Mouse (Mus musculus): ENCODE measurements around the gene Gm10778. TPM values are rescaled to one million over a fixed set of nuclear protein-coding genes. Genes with fewer than 3 reads are reported as not detected.
A peak's percentile ranks its signal among the peaks of the same experiment; 100 is the strongest.
"Not testable (repeated sequence)": the region's sequence is repeated elsewhere in the genome, so short reads cannot be mapped to it uniquely, and the experiment has no call there.

The Gm10778 gene
- polyA plus RNA-seq (2012; ENCODE audit: insufficient read depth, low replicate concordance), result 0.19 TPM in 1 of 2 replicates, not detected in the other

DNA sequence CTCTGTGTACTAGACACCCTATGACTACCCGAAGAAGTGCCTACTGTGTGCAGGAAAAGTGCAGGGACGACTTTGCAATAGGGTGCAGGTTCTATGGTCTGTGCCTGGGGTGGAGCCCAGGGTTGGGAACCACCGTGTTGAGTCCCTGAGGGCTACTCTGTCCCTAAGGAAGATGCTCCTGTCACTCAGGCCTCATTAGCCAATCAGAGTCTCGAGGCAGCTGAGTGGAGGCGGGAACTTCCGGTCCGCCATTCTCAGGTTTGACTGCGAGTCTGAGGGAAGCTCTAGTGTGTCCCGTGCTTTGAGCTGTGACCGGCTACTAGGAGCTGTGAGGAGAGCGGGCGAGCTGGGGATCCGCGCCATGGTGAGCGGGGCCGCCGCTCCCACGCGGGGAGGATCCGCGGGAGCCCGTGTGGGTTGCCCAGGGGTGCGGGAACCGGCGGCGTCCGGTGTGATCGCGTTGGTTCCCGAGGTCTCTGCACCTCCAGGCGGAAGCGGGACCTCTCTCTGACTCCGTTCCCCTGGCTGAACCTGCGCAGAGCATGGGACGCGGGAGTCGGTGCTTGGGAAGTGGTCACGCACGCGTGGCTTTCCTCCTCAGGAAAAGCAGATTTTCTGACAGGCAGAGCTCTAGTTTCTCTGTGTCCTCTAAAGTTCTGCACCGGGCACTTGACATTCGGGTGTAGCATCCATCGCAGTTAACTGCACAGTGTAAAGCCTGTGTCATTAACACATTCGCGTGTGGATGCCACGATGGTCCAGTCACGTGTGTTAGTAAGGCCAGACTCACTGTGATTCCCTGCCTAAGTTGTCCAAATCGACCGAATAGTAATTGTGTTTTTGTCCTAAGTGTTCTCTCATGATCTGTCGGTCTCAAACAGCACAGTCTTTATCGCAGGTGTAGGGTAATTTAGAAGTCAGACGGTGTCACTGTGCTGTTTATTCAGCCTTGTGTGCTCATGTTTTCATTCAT, at the start of gene Gm10778:
Gene Gm10778 (plus strand): TSS at position 257 of the 973 bp plus-strand sequence.
- H3K4me1 ChIP-seq, result peaks cover 49% of the 10 kb centered on the region
- peaks cover 47% of the 10 kb centered on the region for H3K36me3 ChIP-seq (replicated peaks; ENCODE audit: low read length)
- H3K4me3 ChIP-seq (replicated peaks), result peak within 1 kb of the TSS; percentile 90
- not testable (repeated sequence) for H3K27me3 ChIP-seq (replicated peaks)
- TF ChIP-seq FLI1 (IDR thresholded peaks at IDR 0.05; ENCODE audit: low read length), result peak; percentile 21; the same call in 1 of the 2 replicates
- peaks cover 13% of the 10 kb centered on the region; the same call in 1 of the 2 replicates for H3K9me3 ChIP-seq

DNA sequence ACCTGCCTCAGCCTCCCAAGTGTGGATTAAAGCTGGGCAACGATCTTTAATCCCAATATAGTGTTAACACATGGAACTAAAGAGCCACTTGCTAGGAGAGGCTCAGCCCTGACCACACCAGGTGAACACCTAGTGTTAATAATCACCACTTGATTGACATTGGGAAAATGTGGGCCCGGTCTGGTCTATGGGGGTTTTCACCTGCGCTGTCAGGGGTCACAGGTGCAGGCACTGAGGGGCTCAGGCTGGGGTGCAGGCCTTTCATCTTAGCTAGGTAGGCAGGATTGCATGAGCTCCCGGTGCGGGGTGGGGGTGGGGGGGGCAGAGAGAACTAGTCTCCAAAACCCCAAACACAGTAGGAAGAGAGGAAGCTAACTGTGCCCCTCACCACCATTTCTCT, 49.2 kb upstream of the Gm10778 start:
- Histone ChIP-seq H3K4me3 (replicated peaks) (no peak overlapping the region), H3K4me1 (peaks cover 91% of the 10 kb centered on the region), H3K27me3 (replicated peaks) (no peaks in the 10 kb centered on the region), H3K9me3 (no peaks in the 10 kb centered on the region), H3K36me3 (replicated peaks; ENCODE audit: low read length) (peaks cover 16% of the 10 kb centered on the region)
- no peak for TF ChIP-seq FLI1 (IDR thresholded peaks at IDR 0.05; ENCODE audit: low read length)
- TF ChIP-seq GATA1 (IDR thresholded peaks at IDR 0.05; ENCODE audit: borderline replicate concordance, low read length), result no peak

DNA sequence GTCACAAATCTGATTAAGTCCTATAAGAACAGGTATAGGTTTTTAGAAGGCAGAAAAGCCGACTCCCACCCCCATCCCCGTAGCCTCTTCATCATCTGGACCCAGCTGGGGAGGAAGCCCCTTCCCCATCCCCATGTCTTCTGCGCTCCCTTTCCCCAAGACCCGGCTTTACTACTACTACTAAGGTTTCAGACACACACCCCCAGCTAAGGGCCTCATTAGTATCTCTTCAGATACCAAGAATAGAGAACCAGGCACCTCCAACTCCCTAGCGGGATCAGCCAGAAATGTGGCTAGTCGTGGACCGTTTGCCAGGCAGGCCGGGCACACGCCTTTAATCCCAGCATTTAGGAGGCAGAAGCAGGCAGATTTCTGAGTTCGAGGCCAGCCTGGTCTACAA, 48.8 kb upstream of the Gm10778 start:
- Histone ChIP-seq H3K36me3 (replicated peaks; ENCODE audit: low read length) (peaks cover 11% of the 10 kb centered on the region), H3K9me3 (no peaks in the 10 kb centered on the region), H3K27me3 (replicated peaks) (no peaks in the 10 kb centered on the region), H3K4me3 (replicated peaks) (no peak overlapping the region), H3K4me1 (peaks cover 92% of the 10 kb centered on the region)
- TF ChIP-seq FLI1 (IDR thresholded peaks at IDR 0.05; ENCODE audit: low read length) (no peak), GATA1 (IDR thresholded peaks at IDR 0.05; ENCODE audit: borderline replicate concordance, low read length) (no peak)

DNA sequence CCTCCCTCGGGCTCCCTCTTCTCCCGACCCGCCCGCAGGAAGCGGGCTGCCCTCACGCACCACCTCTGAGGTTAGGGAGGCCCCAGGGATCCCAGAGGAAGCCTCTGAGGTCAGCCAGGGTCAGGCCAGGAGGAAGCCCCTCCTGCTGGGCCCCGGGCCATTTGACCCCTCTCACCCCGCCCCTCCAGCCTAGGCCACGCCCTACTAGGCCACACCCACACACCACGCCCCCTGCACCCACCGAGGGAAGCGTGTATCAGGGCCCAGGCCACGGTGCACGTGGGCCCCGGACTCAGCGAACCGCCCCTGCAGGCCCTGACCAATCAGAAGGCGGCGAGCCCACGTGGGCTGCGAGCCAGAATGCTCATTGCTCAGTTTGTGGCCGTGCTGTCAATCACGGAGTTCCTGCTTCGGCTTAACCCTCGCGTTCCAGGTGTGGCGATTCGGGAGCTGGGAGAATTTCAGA, 48.1 kb upstream of the Gm10778 start, which contains the start of gene Tle6:
Gene Tle6 (minus strand): TSS at position 336 of the 466 bp plus-strand sequence.
- H3K4me3 ChIP-seq (replicated peaks), result peak within 1 kb of the TSS; percentile 93
- no peaks in the 10 kb centered on the region for H3K9me3 ChIP-seq
- H3K4me1 ChIP-seq, result peaks cover 91% of the 10 kb centered on the region
- TF ChIP-seq FLI1 (IDR thresholded peaks at IDR 0.05; ENCODE audit: low read length), result no peak
- no peak for TF ChIP-seq GATA1 (IDR thresholded peaks at IDR 0.05; ENCODE audit: borderline replicate concordance, low read length)
- H3K36me3 ChIP-seq (replicated peaks; ENCODE audit: low read length), result peaks cover 4% of the 10 kb centered on the region
- no peaks in the 10 kb centered on the region for H3K27me3 ChIP-seq (replicated peaks)

DNA sequence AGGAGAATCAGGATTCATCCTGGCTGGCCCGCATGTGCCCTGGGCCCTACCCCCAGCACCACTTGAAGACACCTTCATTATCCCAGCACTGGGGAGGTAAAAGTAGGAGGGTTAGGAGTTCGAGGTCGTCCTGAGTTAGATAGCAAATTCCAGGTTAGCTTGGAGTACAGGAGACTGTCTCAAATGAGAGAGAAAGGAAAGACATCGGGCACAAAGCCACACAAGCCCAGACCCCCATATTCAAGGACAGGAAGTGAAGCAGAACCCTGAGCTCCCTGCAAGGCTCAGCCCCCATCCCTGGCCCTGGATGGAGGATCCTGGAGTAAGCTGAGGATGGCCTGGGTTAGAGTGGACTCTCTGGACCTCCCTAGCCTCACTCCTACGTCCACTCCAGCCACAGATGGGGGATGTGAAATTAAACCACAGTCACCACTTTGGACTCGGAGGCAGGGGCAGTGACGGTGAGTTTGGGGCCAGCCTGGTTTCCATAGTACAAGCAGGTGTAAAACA, 47.4 kb upstream of the Gm10778 start:
- Histone ChIP-seq H3K4me1 (peaks cover 88% of the 10 kb centered on the region), H3K9me3 (no peaks in the 10 kb centered on the region), H3K27me3 (replicated peaks) (no peaks in the 10 kb centered on the region), H3K4me3 (replicated peaks) (peak overlapping the region; percentile 93), H3K36me3 (replicated peaks; ENCODE audit: low read length) (no peaks in the 10 kb centered on the region)
- TF ChIP-seq FLI1 (IDR thresholded peaks at IDR 0.05; ENCODE audit: low read length) (no peak), GATA1 (IDR thresholded peaks at IDR 0.05; ENCODE audit: borderline replicate concordance, low read length) (no peak)

DNA sequence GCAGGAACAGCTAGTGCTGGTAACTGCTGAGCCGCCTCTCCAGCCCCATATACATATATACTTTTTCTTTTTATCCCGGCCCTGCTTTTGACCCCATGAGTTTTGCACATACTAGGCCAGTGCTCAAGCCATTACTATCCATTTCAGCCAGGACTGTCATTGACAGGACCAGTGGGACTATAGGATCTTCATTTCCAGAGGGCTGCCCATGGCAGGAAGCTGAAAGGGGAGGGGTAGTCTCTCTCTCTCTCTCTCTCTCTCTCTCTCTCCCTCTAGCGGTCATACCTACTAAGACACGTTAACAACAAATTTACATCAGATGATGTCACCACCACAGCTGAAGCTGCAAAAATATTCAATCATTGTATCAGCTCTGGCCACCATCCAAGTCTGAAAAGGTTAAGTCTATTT, 46.1 kb upstream of the Gm10778 start:
- TF ChIP-seq GATA1 (IDR thresholded peaks at IDR 0.05; ENCODE audit: borderline replicate concordance, low read length), result no peak
- TF ChIP-seq FLI1 (IDR thresholded peaks at IDR 0.05; ENCODE audit: low read length), result no peak
- H3K4me1 ChIP-seq, result peaks cover 84% of the 10 kb centered on the region

DNA sequence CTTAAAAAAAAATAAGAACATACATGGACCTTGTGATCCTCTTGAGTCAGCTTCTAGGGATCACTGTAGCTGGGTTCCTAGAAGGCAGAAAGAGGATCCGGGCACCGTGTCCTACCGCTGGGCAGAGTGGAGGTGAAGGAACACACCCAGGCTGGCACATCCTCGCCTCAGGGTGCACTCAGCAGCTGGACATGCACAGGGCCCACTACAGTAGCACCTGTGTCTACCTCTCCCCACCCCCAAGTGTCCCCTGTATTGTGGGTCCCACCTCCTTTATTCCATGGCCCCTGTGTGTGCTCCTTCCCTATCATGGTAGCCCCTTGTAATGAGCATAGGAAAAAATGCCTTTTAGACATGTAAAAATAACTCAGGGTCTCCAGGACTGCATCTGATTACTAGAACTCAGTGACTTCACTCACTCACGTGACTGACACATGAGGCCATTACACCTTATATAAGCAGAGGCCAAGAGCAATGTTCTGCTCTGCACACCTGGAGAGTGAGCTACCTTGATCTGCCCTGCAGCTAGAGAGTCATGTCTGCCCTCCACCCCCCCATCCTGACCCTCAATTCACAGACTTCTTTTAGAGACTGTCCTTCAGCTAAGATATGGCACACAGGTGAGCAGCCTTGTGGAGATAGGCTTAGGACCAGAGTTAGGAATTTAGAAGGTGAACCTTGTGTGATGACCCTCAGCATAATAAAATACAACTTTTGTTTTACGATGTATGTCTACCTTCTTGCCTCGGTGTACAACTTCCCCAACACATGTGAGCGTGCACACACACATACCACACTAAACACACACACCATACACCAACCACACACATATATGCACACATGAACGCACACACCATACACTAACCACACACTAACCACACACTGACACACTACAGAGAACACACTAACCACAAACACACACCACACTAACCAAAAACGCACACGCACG, 44.6 kb upstream of the Gm10778 start:
- Histone ChIP-seq H3K36me3 (replicated peaks; ENCODE audit: low read length) (peaks cover 19% of the 10 kb centered on the region), H3K27me3 (replicated peaks) (no peaks in the 10 kb centered on the region), H3K9me3 (no peaks in the 10 kb centered on the region), H3K4me3 (replicated peaks) (peak overlapping the region; percentile 91), H3K4me1 (peaks cover 82% of the 10 kb centered on the region)
- TF ChIP-seq GATA1 (IDR thresholded peaks at IDR 0.05; ENCODE audit: borderline replicate concordance, low read length), result no peak
- no peak for TF ChIP-seq FLI1 (IDR thresholded peaks at IDR 0.05; ENCODE audit: low read length)

More for the DNA sequence above, 46.1 kb upstream of the Gm10778 start:
- peaks cover 4% of the 10 kb centered on the region for H3K36me3 ChIP-seq (replicated peaks; ENCODE audit: low read length)
- no peak overlapping the region for H3K4me3 ChIP-seq (replicated peaks)
- H3K9me3 ChIP-seq, result no peaks in the 10 kb centered on the region
- H3K27me3 ChIP-seq (replicated peaks), result no peaks in the 10 kb centered on the region

DNA sequence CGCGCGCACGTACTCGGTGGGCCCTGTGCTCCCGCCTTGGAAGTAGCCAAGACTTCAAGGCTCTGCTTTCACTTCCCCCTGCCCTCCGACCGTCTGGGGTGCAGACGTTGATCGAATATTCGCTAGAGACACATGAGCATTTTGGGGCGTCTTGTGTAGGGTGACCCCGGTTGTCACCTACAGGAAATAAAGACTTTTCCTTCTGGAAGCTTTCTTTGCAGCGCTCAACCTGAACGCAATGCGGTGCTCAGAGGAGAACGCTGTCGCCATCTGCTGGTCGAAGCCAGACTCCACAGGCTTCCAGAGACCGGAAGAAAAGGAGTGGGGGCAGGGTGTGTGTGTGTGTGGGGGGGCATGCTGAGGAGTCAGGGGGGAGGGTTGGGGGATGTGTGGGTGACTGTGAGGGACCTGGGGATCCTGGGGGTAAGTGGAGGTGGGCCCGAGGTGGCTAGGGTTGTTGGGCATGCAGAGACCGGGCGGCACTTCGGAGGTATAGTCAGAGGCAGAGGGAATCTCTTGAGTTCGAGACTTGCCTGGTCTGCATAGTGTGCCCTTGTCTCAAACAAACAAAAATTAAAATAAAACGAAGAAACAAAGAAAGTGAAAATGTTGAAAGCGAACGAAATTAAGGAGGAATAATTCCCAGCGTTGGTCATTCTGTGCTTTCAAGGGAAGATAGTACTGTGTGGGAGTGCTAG, 43.7 kb upstream of the Gm10778 start:
- H3K4me1 ChIP-seq, result peaks cover 82% of the 10 kb centered on the region

DNA sequence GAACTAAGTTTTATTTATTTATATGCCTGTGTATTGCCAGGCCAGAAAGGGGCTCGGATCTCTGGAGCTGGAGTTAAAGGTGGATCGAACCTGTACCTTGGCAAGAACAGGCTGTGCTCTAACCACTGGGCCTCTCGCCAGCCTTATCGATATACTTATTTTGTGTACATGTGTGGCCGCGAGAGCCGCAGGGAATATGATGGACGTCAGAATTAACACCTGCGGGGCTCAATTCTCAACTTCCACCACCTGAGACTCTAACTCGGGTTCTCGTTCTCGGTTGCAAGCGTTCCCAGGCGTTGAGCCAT, 43.2 kb upstream of the Gm10778 start:
- H3K9me3 ChIP-seq, result peaks cover 7% of the 10 kb centered on the region
- H3K4me3 ChIP-seq (replicated peaks), result peak overlapping the region; percentile 91
- H3K4me1 ChIP-seq, result peaks cover 80% of the 10 kb centered on the region
- TF ChIP-seq GATA1 (IDR thresholded peaks at IDR 0.05; ENCODE audit: borderline replicate concordance, low read length), result no peak
- no peak for TF ChIP-seq FLI1 (IDR thresholded peaks at IDR 0.05; ENCODE audit: low read length)
- H3K27me3 ChIP-seq (replicated peaks), result no peaks in the 10 kb centered on the region
- peaks cover 23% of the 10 kb centered on the region for H3K36me3 ChIP-seq (replicated peaks; ENCODE audit: low read length)

More for the DNA sequence above, 43.7 kb upstream of the Gm10778 start:
- TF ChIP-seq FLI1 (IDR thresholded peaks at IDR 0.05; ENCODE audit: low read length) (no peak), GATA1 (IDR thresholded peaks at IDR 0.05; ENCODE audit: borderline replicate concordance, low read length) (no peak)
- H3K4me3 ChIP-seq (replicated peaks), result peak overlapping the region; percentile 91
- no peaks in the 10 kb centered on the region for H3K27me3 ChIP-seq (replicated peaks)
- peaks cover 23% of the 10 kb centered on the region for H3K36me3 ChIP-seq (replicated peaks; ENCODE audit: low read length)
- peaks cover 4% of the 10 kb centered on the region for H3K9me3 ChIP-seq

Data from megakaryocyte, embryonic 14.5 days (primary cell).